Mouse (Mus musculus) heart, postnatal 0 days (tissue): ENCODE measurements at regions not wholly inside any gene's neighbourhood (a gene's known extent, or its start where the extent isn't known, plus 50 kb on each side); places are given as distances from the start of the nearest gene placed in this dataset.

Experiments used
- CTCF ChIP-seq: IDR thresholded peaks from 2 replicates; pipeline ENCODE4 v1.5.1; 2016; ENCODE audit warnings: antibody characterized with exemption, control low read depth, low read depth
- EP300 ChIP-seq: IDR thresholded peaks from 2 replicates; pipeline ENCODE4 v1.6.1; 2016; ENCODE audit warnings: antibody characterized with exemption, low read depth

GRCm38 (mm10) chr9:12344296-12344695, 901.3 kb downstream of the Jrkl start:
- TF ChIP-seq CTCF (no peak), EP300 (no peak)
